Mouse (Mus musculus) small intestine, adult 2 months (tissue): Measurements from ENCODE around the gene E130308A19Rik. TPM values are rescaled to one million over a fixed set of nuclear protein-coding genes. Genes with fewer than 3 reads are reported as not detected.

Experiments used
- H3K27ac ChIP-seq: fragments of 200-500 bp; 2 replicates; pipeline ENCODE4 v1.5.1; 2012; ENCODE audit warnings: low read depth, low read length, control low read depth, inconsistent platforms; ENCODE audit not compliant: insufficient read depth
- H3K27me3 ChIP-seq: fragments of 200-500 bp; 2 replicates; pipeline ENCODE4 v1.6.1; 2012; ENCODE audit warnings: mild to moderate bottlenecking, moderate library complexity, low read length, inconsistent platforms; ENCODE audit not compliant: control insufficient read depth, insufficient read depth
- H3K36me3 ChIP-seq: fragments of 200-500 bp; 2 replicates; pipeline ENCODE4 v1.6.1; 2012; ENCODE audit warnings: mild to moderate bottlenecking, low read length, control low read depth, inconsistent platforms; ENCODE audit not compliant: control insufficient read depth, insufficient read depth
- H3K4me1 ChIP-seq: fragments of 200-500 bp; 2 replicates; pipeline ENCODE4 v1.6.1; 2012; ENCODE audit warnings: low read length, inconsistent platforms, mixed read lengths; ENCODE audit not compliant: control insufficient read depth, insufficient read depth, insufficient read length
- H3K4me3 ChIP-seq: fragments of 200-500 bp; 2 replicates; pipeline ENCODE4 v1.5.1; 2012; ENCODE audit warnings: low read depth, mild to moderate bottlenecking, control low read depth, inconsistent platforms, low read length, moderate library complexity
- CTCF ChIP-seq: fragments of 200-500 bp; IDR thresholded peaks from 2 replicates; pipeline ENCODE4 v1.5.1; 2012; ENCODE audit warnings: low read depth, mild to moderate bottlenecking, control low read depth, inconsistent platforms, low read length, moderate library complexity, mixed read lengths; ENCODE audit not compliant: insufficient replicate concordance, insufficient read length; ENCODE audit errors: extremely low read depth
- POLR2A ChIP-seq: fragments of 200-500 bp; IDR thresholded peaks from 2 replicates; pipeline ENCODE4 v1.6.1; 2012; ENCODE audit warnings: low read depth, mild to moderate bottlenecking, control low read depth, inconsistent platforms, low read length, moderate library complexity
- WGBS: fragments of 180-500 bp; shearing (Covaris S2); methylation state at CpG from one replicate; pipeline ENCODE4 v1.1.7; 2018; 5-methylcytosine and 5-hydroxymethylcytosine counted together
- polyA plus RNA-seq: library from polyadenylated mRNA; depleted of rRNA; stranded (reverse); fragments of >200 nt; gene quantifications from 2 replicates; pipeline ENCODE4 v1.2.3, GENCODE M21; 2012

E130308A19Rik gene
- polyA plus RNA-seq, 1 experiment: 4.3 TPM

DNA sequence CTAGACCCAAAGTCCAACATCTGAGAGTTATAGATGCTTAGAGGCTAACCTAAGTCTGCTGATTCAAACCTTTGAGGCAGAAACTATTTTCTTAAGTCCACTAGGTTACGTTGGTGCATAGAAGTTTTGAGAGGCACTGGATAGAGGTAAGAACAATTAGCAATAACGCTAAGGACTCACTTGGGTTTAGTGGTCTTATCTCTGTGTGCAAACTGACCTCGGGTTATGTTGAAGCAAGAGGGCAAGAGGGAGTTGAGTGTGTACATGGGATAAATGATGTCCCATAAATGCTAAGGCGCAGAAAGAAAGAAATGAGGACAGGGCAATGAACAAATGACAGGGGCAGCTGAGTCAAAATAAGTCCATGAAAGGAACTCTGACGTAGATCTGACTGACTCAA lies 23.1 kb downstream of the E130308A19Rik start:
- H3K27me3 ChIP-seq: no peaks in the 10 kb centered on the region
- no peak overlapping the region for H3K27ac ChIP-seq
- H3K4me3 ChIP-seq: no peak overlapping the region
- TF ChIP-seq CTCF (no peak), POLR2A (no peak)
- H3K36me3 ChIP-seq: no peaks in the 10 kb centered on the region
- WGBS: 68% methylated on average over 5 of the region's 5 CpGs
- peaks cover 5% of the 10 kb centered on the region; the same call in 1 of the 2 replicates for H3K4me1 ChIP-seq

DNA sequence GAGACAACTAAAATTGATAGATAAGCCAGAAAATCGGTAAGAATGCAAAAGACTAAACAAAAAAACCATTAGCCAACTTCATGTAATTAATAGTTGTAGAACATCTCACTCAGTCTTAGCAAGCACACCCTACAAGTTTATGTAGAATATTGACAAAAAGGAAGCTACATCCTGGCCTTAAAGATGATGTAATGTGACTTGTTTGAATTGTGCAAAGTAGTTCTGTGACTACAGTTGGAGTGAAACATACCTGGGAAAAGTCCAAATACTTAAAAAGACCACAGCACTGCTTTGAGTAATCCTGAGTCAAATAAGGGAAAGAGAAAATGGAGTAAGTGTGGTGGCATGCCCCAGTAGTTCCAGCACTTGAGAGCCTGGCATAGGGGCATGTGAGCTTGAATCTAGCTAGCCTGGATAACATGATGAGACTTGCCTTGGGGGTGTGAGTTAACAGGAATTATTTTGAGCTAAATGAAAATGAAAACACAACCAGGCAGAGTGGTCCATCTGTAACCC lies 26.2 kb downstream of the E130308A19Rik start:
- no peak overlapping the region for H3K27ac ChIP-seq
- H3K4me1 ChIP-seq: no peaks in the 10 kb centered on the region
- H3K36me3 ChIP-seq: no peaks in the 10 kb centered on the region
- no peaks in the 10 kb centered on the region for H3K27me3 ChIP-seq
- 86% methylated on average over 1 of the region's 1 CpGs for WGBS
- TF ChIP-seq CTCF (no peak), POLR2A (no peak)
- H3K4me3 ChIP-seq: no peak overlapping the region

DNA sequence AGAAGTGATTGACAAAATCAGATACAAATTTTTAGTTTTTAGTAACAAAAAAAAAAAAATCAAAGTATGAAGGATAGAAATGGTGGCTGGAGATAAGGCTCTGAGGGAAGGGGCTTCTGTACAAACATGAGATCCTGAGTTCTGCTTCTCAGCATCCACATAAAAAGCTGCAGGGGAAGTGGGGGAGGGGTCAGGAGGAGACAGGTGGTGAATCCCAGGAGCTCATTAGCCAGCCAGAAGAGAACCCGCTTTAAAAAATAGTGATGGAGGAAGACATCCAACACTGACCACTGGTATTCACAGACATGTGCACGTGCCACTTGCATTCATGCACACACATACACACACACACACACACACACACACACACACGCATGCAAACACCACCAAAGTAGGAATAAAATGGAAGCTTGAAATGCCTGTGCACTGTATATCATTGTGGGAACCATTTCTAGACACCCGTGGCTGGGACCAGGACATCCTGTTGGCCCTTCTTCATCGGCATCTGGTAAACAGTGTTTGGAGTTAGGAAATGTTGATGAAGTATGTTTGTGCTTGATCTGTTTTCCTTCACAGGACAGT lies 30.1 kb downstream of the E130308A19Rik start:
- H3K4me1 ChIP-seq: no peaks in the 10 kb centered on the region
- H3K27ac ChIP-seq: no peak overlapping the region
- no peaks in the 10 kb centered on the region for H3K36me3 ChIP-seq
- 77% methylated on average over 5 of the region's 5 CpGs for WGBS
- TF ChIP-seq CTCF (no peak), POLR2A (no peak)
- no peak overlapping the region for H3K4me3 ChIP-seq
- H3K27me3 ChIP-seq: no peaks in the 10 kb centered on the region

DNA sequence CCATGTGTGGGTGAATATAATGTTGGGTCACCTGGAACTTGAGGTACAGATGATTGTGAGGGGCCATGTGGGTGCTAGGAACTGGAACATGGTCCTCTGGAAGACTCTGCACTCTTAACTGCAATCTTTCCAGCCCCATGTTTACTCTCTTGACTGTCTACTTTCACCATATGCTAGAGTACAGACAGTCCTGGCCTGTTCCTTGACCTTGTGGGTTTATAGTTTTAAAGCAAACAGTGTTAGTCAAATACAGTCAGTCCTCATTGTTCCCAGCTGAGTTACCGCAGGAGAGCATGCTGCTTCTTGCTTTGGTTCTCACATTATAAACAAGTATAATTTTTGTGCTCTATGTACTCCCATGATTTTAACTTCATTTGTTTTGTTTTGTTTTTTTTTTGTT lies 36.2 kb downstream of the E130308A19Rik start:
- Histone ChIP-seq H3K27ac (no peak overlapping the region), H3K4me1 (no peaks in the 10 kb centered on the region), H3K27me3 (no peaks in the 10 kb centered on the region), H3K4me3 (no peak overlapping the region), H3K36me3 (no peaks in the 10 kb centered on the region)
- no peak for TF ChIP-seq CTCF
- TF ChIP-seq POLR2A: no peak
- 32% methylated on average over 1 of the region's 1 CpGs for WGBS

DNA sequence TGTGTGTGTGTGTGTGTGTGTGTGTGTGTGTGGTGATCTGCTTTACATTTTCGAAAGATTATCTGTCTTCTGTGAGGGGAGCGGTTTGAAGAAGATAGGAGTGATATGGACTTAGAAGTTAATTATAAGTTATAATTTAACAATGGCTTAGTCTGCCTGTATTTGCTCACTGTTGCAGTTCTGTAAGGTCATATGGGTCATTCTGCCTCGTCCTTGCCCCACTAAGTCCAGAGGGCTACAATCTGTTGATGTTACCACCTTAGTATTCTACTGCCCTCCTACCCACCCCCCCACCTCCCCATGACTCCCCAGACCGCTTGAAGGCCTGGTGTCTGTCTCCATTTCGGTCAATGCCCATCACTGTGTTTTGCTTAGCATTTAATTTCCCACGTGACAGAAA lies 37.4 kb downstream of the E130308A19Rik start:
- TF ChIP-seq POLR2A: no peak
- no peaks in the 10 kb centered on the region for H3K4me1 ChIP-seq
- WGBS: 70% methylated on average over 6 of the region's 6 CpGs
- H3K27me3 ChIP-seq: no peaks in the 10 kb centered on the region
- H3K36me3 ChIP-seq: no peaks in the 10 kb centered on the region
- H3K4me3 ChIP-seq: no peak overlapping the region
- no peak overlapping the region for H3K27ac ChIP-seq

DNA sequence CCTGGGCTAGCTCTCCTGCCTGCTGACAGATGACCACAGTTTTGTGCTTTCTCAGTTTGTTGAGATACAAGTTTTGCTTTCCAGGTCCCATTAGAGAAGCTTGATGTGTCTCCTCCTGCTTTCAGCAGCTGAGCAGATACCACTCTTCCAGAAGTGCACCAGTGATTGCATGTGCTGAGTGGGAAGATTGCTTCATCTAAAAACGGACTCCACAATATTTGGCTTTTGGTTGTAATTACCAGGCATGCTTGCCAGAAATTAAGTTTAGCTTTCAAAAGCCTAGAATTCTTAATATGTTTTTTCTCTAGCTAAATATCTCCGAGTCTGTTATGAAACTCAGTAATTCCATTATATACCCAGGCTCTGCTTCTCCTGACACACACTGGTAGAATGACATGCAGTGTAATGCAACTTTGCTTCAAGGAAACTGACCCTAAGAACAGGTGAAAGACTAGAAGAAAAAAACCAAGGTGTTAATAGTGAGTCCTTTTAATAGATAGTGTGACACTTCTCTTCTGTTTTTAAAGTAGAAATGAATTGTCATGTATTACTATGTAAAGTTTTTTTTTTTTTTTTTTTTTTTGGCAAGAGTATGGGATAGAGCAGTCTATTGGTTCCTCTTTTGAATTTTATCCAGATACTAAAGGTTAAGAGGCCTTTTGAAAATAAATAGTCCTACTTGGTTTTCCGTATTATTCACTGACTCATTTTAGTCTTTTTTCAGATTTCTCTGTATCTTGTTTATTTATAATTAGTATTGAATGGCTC lies 40.7 kb downstream of the E130308A19Rik start:
- no peak overlapping the region for H3K27ac ChIP-seq
- H3K27me3 ChIP-seq: no peaks in the 10 kb centered on the region
- no peak overlapping the region for H3K4me3 ChIP-seq
- no peak for TF ChIP-seq POLR2A
- no peak for TF ChIP-seq CTCF
- no peaks in the 10 kb centered on the region for H3K4me1 ChIP-seq
- H3K36me3 ChIP-seq: no peaks in the 10 kb centered on the region
- 75% methylated on average over 3 of the region's 3 CpGs for WGBS

DNA sequence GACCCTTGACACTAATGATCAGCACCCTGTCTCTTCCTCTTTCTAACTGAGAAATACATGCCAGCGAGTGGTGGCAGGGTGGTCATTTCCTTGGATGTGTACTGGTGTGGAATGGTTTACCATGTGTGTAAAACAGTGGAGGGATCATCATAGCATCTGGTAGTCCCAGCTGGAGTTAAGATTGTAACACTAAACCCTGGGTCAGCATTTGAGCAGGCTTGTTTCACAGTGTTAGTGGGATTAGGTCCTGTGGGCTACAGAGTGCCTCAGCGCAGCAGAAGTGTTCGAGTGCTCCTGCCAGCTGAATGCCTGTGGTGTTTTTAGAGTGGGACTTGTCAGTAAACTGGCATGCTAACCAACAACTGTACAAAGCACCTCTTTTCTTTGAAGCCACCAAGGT lies 42.0 kb downstream of the E130308A19Rik start:
- 88% methylated on average over 3 of the region's 3 CpGs for WGBS
- H3K36me3 ChIP-seq: no peaks in the 10 kb centered on the region
- H3K27me3 ChIP-seq: no peaks in the 10 kb centered on the region
- H3K4me3 ChIP-seq: no peak overlapping the region
- no peak overlapping the region for H3K27ac ChIP-seq
- no peak for TF ChIP-seq CTCF
- TF ChIP-seq POLR2A: no peak
- H3K4me1 ChIP-seq: no peaks in the 10 kb centered on the region

DNA sequence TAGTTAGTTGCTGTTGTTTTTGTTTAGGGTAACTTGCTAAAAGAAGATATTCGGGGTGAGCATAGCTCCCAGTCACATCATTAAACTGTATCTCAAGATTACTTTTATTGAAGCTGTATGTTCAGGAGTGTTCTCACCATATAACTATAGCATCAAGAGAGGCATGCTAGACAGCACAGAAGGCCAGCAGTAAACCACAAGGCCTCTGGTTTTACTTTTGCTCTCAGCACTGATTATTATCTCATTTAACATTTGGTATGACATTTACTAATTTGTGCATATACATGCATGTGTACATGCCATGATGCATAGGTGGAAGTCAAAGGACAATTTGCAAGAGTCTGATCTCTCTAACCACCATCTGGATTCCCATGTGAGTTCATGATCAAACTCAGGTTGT lies 43.1 kb downstream of the E130308A19Rik start:
- Histone ChIP-seq H3K4me1 (no peaks in the 10 kb centered on the region), H3K4me3 (no peak overlapping the region)
- WGBS: 87% methylated on average over 1 of the region's 1 CpGs

More for the DNA sequence above, 43.1 kb downstream of the E130308A19Rik start:
- H3K27ac ChIP-seq: no peak overlapping the region
- TF ChIP-seq CTCF: no peak
- no peak for TF ChIP-seq POLR2A
- H3K36me3 ChIP-seq: no peaks in the 10 kb centered on the region
- H3K27me3 ChIP-seq: no peaks in the 10 kb centered on the region
